Mouse (Mus musculus) spleen, adult 18-20 months (tissue): ENCODE data around the gene Gm10837.
"Not testable (repeated sequence)": the region's sequence is repeated elsewhere in the genome, so short reads cannot be mapped to it uniquely, and the experiment has no call there.

ENCODE experiments used
- DNase-seq, 2 experiments: peaks; one replicate each; pipeline ENCODE4 v3.0.0; 2022; ENCODE audit warnings: mixed read lengths in 2 of 2

Gene Gm10837

GRCm38 (mm10) chr14:122490441-122491328 is at the start of gene Gm10837:
TSS of gene Gm10837 (plus strand) at chr14:122490586.
- no peak for DNase-seq

- DNase-seq = no peak
Measured at GRCm38 (mm10) chr14:122449601-122450495, 40.5 kb upstream of the Gm10837 start.

- DNase-seq = no peak
Measured at GRCm38 (mm10) chr14:122450496-122451382, 39.6 kb upstream of the Gm10837 start, which contains the start of gene Gm5089. TSS of gene Gm5089 (minus strand) at chr14:122451115.

- DNase-seq = no peak
Measured at GRCm38 (mm10) chr14:122451551-122452145, 38.7 kb upstream of the Gm10837 start.

- no peak for DNase-seq
Measured at GRCm38 (mm10) chr14:122452701-122453387, 37.5 kb upstream of the Gm10837 start.

GRCm38 (mm10) chr14:122453388-122453995 is 36.9 kb upstream of the Gm10837 start:
- no peak for DNase-seq

GRCm38 (mm10) chr14:122453996-122454738 is 36.2 kb upstream of the Gm10837 start:
- no peak for DNase-seq

GRCm38 (mm10) chr14:122454901-122455561 is 35.4 kb upstream of the Gm10837 start:
- DNase-seq = no peak

GRCm38 (mm10) chr14:122455562-122455958 is 34.8 kb upstream of the Gm10837 start:
- DNase-seq = no peak

GRCm38 (mm10) chr14:122459332-122459731 is 31.1 kb upstream of the Gm10837 start:
- not testable (repeated sequence) for DNase-seq

GRCm38 (mm10) chr14:122459776-122460175 is 30.6 kb upstream of the Gm10837 start:
- no peak for DNase-seq

GRCm38 (mm10) chr14:122460226-122460625 is 30.2 kb upstream of the Gm10837 start:
- DNase-seq = no peak

GRCm38 (mm10) chr14:122461500-122461899 is 28.9 kb upstream of the Gm10837 start:
- no peak for DNase-seq

GRCm38 (mm10) chr14:122461966-122462365 is 28.4 kb upstream of the Gm10837 start:
- DNase-seq = no peak

GRCm38 (mm10) chr14:122462689-122463079 is 27.7 kb upstream of the Gm10837 start:
- DNase-seq = no peak

GRCm38 (mm10) chr14:122463080-122463691 is 27.2 kb upstream of the Gm10837 start:
- no peak for DNase-seq

GRCm38 (mm10) chr14:122463734-122464341 is 26.5 kb upstream of the Gm10837 start:
- DNase-seq = not testable (repeated sequence)

GRCm38 (mm10) chr14:122464351-122464762 is 26.0 kb upstream of the Gm10837 start:
- DNase-seq = no peak
